Mouse (Mus musculus) kidney, adult 2 months (tissue): Measurements from ENCODE around the gene Usp33.

ENCODE experiments used
- CTCF ChIP-seq: fragments of 200-500 bp; conservative IDR thresholded peaks from 2 replicates; pipeline ENCODE4 v1.5.1; 2011; ENCODE audit warnings: low read depth, mild to moderate bottlenecking, control low read depth, low read length, moderate library complexity, mixed read lengths; ENCODE audit not compliant: insufficient read depth, insufficient read length
- POLR2A ChIP-seq: fragments of 200-500 bp; IDR thresholded peaks from one replicate; pipeline ENCODE4 v1.6.1; 2011; ENCODE audit warnings: low read depth, low read length, control low read depth

DNA sequence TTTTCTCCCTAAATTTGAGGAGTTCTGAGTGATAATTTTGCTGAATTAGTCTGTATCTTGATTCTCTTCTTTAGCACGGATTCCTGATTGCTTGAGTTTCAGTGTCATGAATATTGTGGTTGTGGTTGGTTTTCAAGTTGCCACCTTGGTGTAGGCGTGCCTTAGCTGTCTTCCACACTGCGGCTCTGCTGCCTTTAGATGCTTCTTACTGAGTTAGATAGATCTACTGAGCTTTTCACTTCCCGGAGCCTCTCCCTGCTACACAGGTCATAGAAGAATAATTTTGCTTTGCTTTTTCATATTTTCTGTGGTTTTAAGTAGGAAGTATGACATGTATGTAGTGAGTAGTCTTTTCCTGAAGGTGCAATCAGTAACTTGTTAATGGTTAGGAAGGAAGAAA is 96.5 kb downstream of the Usp33 start:
- TF ChIP-seq CTCF (no peak), POLR2A (no peak)
